16 mouse cellular contexts compared by ENCODE assay signal in genomic region chr3:125533371-125533770, GRCm38 (mm10).
"Had no signal": no experiment of that assay in that cellular context is flagged by ENCODE, and none has a peak within 500 bp of the region (broad histone marks: within the 10 kb centered on the region; RNA-seq: fewer than 3 reads in every experiment).

No protein-coding gene starts in this region.

- H3K27ac ChIP-seq: kidney, postnatal 0 days; limb, embryonic 12.5 days; liver, embryonic 13.5 days; lung, embryonic 15.5 days; macrophage; midbrain, embryonic 12.5 days had no signal

- H3K9me3 ChIP-seq: limb, embryonic 12.5 days; liver, embryonic 13.5 days; lung, embryonic 15.5 days; megakaryocyte, embryonic 14.5 days; midbrain, embryonic 12.5 days had no signal

- H3K9ac ChIP-seq: limb, embryonic 12.5 days; liver, embryonic 13.5 days; liver, postnatal 0 days; lung, embryonic 15.5 days; midbrain, embryonic 12.5 days had no signal

- H3K27me3 ChIP-seq: limb, embryonic 12.5 days; liver, embryonic 13.5 days; lung, embryonic 15.5 days; megakaryocyte, embryonic 14.5 days; midbrain, embryonic 12.5 days had no signal

- ATAC-seq: liver, postnatal 0 days had no signal

- H3K36me3 ChIP-seq: limb, embryonic 12.5 days; liver, embryonic 13.5 days; lung, embryonic 15.5 days; midbrain, embryonic 12.5 days had no signal

- H3K4me3 ChIP-seq: limb, embryonic 12.5 days; liver, embryonic 13.5 days; lung, embryonic 15.5 days; megakaryocyte, embryonic 14.5 days; midbrain, embryonic 12.5 days had no signal

- H3K4me2 ChIP-seq: limb, embryonic 12.5 days; liver, embryonic 13.5 days; lung, embryonic 15.5 days; midbrain, embryonic 12.5 days had no signal

- DNase-seq: kidney, adult 9 months; kidney, postnatal 36 days; layer of hippocampus, adult 9-11 months; liver; liver, embryonic 13.5 days; liver, postnatal 0 days; lung, postnatal 14 days; right cerebral cortex, adult 18-20 months; right cerebral cortex, postnatal 25 days; thymus, postnatal 36 days had no signal

- H3K4me1 ChIP-seq: limb, embryonic 12.5 days; liver, embryonic 13.5 days; lung, embryonic 15.5 days; megakaryocyte, embryonic 14.5 days; midbrain, embryonic 12.5 days had no signal
